Mouse (Mus musculus): ENCODE results near the gene Lama2. TPM values are rescaled to one million over a fixed set of nuclear protein-coding genes. Genes with fewer than 3 reads are reported as not detected.

Lama2 gene
- total RNA-seq, 2 experiments from 2014 or later, result 52.0 to 54.3 TPM

- intact Hi-C loops (cut with DNase I), result no loop called here
- DNase-seq, result peak in 1 of 2 experiments; percentile 8
Measured at GRCm38 (mm10) chr10:27387531-27387930, 232.0 kb downstream of the Lama2 start.

GRCm38 (mm10) chr10:27384636-27385035 is 234.9 kb downstream of the Lama2 start:
- peak in 1 of 2 experiments; percentile 19 for DNase-seq
- intact Hi-C loops (cut with DNase I), result no loop called here

GRCm38 (mm10) chr10:27382887-27383609 is 236.5 kb downstream of the Lama2 start:
- DNase-seq, result no peak
- intact Hi-C loops (cut with DNase I), result no loop called here

GRCm38 (mm10) chr10:27378286-27378685 is 241.3 kb downstream of the Lama2 start:
- no peak for DNase-seq
- intact Hi-C loops (cut with DNase I), result no loop called here

GRCm38 (mm10) chr10:27344278-27344677 is 275.3 kb downstream of the Lama2 start:
- intact Hi-C loops (cut with DNase I), result no loop called here
- DNase-seq, result no peak

- no peak for DNase-seq
- intact Hi-C loops (cut with DNase I), result no loop called here
Measured at GRCm38 (mm10) chr10:27322410-27322990, 297.1 kb downstream of the Lama2 start.

GRCm38 (mm10) chr10:27307444-27307843 is 312.1 kb downstream of the Lama2 start:
- intact Hi-C loops (cut with DNase I), result no loop called here
- DNase-seq, result no peak

GRCm38 (mm10) chr10:27305301-27305700 is 314.3 kb downstream of the Lama2 start:
- intact Hi-C loops (cut with DNase I), result no loop called here
- DNase-seq, result no peak

- DNase-seq, result no peak
- intact Hi-C loops (cut with DNase I), result no loop called here
Measured at GRCm38 (mm10) chr10:27285098-27285860, 334.3 kb downstream of the Lama2 start.

GRCm38 (mm10) chr10:27267432-27267831 is 352.1 kb downstream of the Lama2 start:
- intact Hi-C loops (cut with DNase I), result loop anchor here (10.0 kb wide), 1 partner anchor 407 kb away; no protein-coding TSS in a partner anchor
- no peak for DNase-seq

- DNase-seq, result no peak
- intact Hi-C loops (cut with DNase I), result loop anchor here (10.0 kb wide), 1 partner anchor 409 kb away; no protein-coding TSS in a partner anchor
Measured at GRCm38 (mm10) chr10:27265812-27266211, 353.7 kb downstream of the Lama2 start.

GRCm38 (mm10) chr10:27264713-27265112 is 354.8 kb downstream of the Lama2 start:
- intact Hi-C loops (cut with DNase I), result loop anchor here (10.0 kb wide), 1 partner anchor 410 kb away; no protein-coding TSS in a partner anchor
- DNase-seq, result no peak

GRCm38 (mm10) chr10:27249741-27250140 is 369.8 kb downstream of the Lama2 start:
- no peak for DNase-seq
- intact Hi-C loops (cut with DNase I), result no loop called here

GRCm38 (mm10) chr10:27234755-27235154 is 384.8 kb downstream of the Lama2 start:
- no peak for DNase-seq
- intact Hi-C loops (cut with DNase I), result no loop called here

- no peak for DNase-seq
- intact Hi-C loops (cut with DNase I), result no loop called here
Measured at GRCm38 (mm10) chr10:27233577-27233976, 386.0 kb downstream of the Lama2 start.

- intact Hi-C loops (cut with DNase I), result no loop called here
- DNase-seq, result no peak
Measured at GRCm38 (mm10) chr10:27223815-27224375, 395.7 kb downstream of the Lama2 start.

- DNase-seq, result no peak
- intact Hi-C loops (cut with DNase I), result no loop called here
Measured at GRCm38 (mm10) chr10:27222639-27223315, 396.8 kb downstream of the Lama2 start.

- intact Hi-C loops (cut with DNase I), result no loop called here
Measured at GRCm38 (mm10) chr10:27219698-27220097, 399.9 kb downstream of the Lama2 start.

GRCm38 (mm10) chr10:27207320-27207719 is 412.2 kb downstream of the Lama2 start:
- DNase-seq, result no peak
- intact Hi-C loops (cut with DNase I), result no loop called here

More at GRCm38 (mm10) chr10:27219698-27220097, 399.9 kb downstream of the Lama2 start:
- no peak for DNase-seq

- DNase-seq, result no peak
- intact Hi-C loops (cut with DNase I), result no loop called here
Measured at GRCm38 (mm10) chr10:27198443-27198842, 421.1 kb downstream of the Lama2 start.
